Comparison of ENCODE assay signal across 19 mouse cellular contexts in genomic region chr10:80390697-80391096, GRCm38 (mm10). TPM values are rescaled to one million over a fixed set of nuclear protein-coding genes. Genes with fewer than 3 reads are reported as not detected.
DNase-seq lines count a peak whose midpoint lies in the region; ATAC-seq and TF ChIP-seq lines count a peak whose summit lies in the region.
"Had no signal": no experiment of that assay in that cellular context is flagged by ENCODE, and none has a peak within 500 bp of the region (broad histone marks: within the 10 kb centered on the region; RNA-seq: fewer than 3 reads in every experiment).

No protein-coding gene starts in this region.

- no peak for ATAC-seq in intestine, embryonic 16.5 days
- no peak for ATAC-seq in intestine, embryonic 15.5 days
- no peak for ATAC-seq in kidney, embryonic 16.5 days (ENCODE audit: low FRiP score, low TSS enrichment)
- no peak for ATAC-seq in liver, embryonic 12.5 days
- ATAC-seq in liver, postnatal 0 days = no peak
- ATAC-seq in intestine, postnatal 0 days = no peak
- ATAC-seq: forebrain, postnatal 0 days had no signal

- H3K36me3 ChIP-seq in intestine, embryonic 16.5 days (ENCODE audit: control insufficient read depth, insufficient read depth, low read length) = peaks cover 38% of the 10 kb centered on the region
- peaks cover 38% of the 10 kb centered on the region for H3K36me3 ChIP-seq in intestine, embryonic 15.5 days
- H3K36me3 ChIP-seq in kidney, embryonic 16.5 days (ENCODE audit: insufficient read depth, low read length) = peaks cover 52% of the 10 kb centered on the region
- H3K36me3 ChIP-seq in liver, embryonic 12.5 days = peaks cover 60% of the 10 kb centered on the region
- H3K36me3 ChIP-seq in liver, postnatal 0 days (replicated peaks; ENCODE audit: insufficient read depth, low read length) = peaks cover 42% of the 10 kb centered on the region
- peaks cover 34% of the 10 kb centered on the region for H3K36me3 ChIP-seq in intestine, postnatal 0 days (ENCODE audit: control insufficient read depth, insufficient read depth)

- no peak overlapping the region for H3K9ac ChIP-seq in intestine, embryonic 16.5 days (ENCODE audit: low read depth, low read length)
- no peak overlapping the region for H3K9ac ChIP-seq in intestine, embryonic 15.5 days
- no peak overlapping the region for H3K9ac ChIP-seq in kidney, embryonic 16.5 days (replicated peaks; ENCODE audit: low read length)
- H3K9ac ChIP-seq in liver, embryonic 12.5 days = no peak overlapping the region
- no peak overlapping the region for H3K9ac ChIP-seq in liver, postnatal 0 days (replicated peaks)
- H3K9ac ChIP-seq in intestine, postnatal 0 days (ENCODE audit: low read depth, low read length) = no peak overlapping the region
- H3K9ac ChIP-seq: embryonic facial prominence, embryonic 12.5 days; forebrain, postnatal 0 days; heart, embryonic 15.5 days; hindbrain, embryonic 14.5 days had no signal

- WGBS in intestine, embryonic 16.5 days = 73% methylated on average over 9 of the region's 9 CpGs
- WGBS in intestine, embryonic 15.5 days = 65% methylated on average over 9 of the region's 9 CpGs
- 79% methylated on average over 9 of the region's 9 CpGs for WGBS in kidney, embryonic 16.5 days
- WGBS in liver, embryonic 12.5 days (ENCODE audit: insufficient replicate concordance) = 84% methylated on average over 9 of the region's 9 CpGs
- 78% methylated on average over 9 of the region's 9 CpGs for WGBS in liver, postnatal 0 days (ENCODE audit: insufficient replicate concordance)
- WGBS in intestine, postnatal 0 days = 41% methylated on average over 9 of the region's 9 CpGs

- H3K4me2 ChIP-seq in intestine, embryonic 16.5 days (ENCODE audit: low read depth, low read length) = no peak overlapping the region
- no peak overlapping the region for H3K4me2 ChIP-seq in intestine, embryonic 15.5 days (replicated peaks)
- no peak overlapping the region for H3K4me2 ChIP-seq in kidney, embryonic 16.5 days (replicated peaks; ENCODE audit: low read depth, low read length)
- no peak overlapping the region for H3K4me2 ChIP-seq in liver, embryonic 12.5 days
- H3K4me2 ChIP-seq in liver, postnatal 0 days (ENCODE audit: low read depth, low read length) = no peak overlapping the region
- no peak overlapping the region for H3K4me2 ChIP-seq in intestine, postnatal 0 days (replicated peaks; ENCODE audit: low read depth)
- H3K4me2 ChIP-seq: embryonic facial prominence, embryonic 12.5 days; heart, embryonic 15.5 days; hindbrain, embryonic 14.5 days had no signal

- peaks cover 19% of the 10 kb centered on the region for H3K4me1 ChIP-seq in intestine, embryonic 16.5 days (ENCODE audit: control insufficient read depth, insufficient read depth, low read length)
- peaks cover 12% of the 10 kb centered on the region for H3K4me1 ChIP-seq in intestine, embryonic 15.5 days (replicated peaks)
- peaks cover 10% of the 10 kb centered on the region for H3K4me1 ChIP-seq in kidney, embryonic 16.5 days (ENCODE audit: insufficient read depth, low read length)
- H3K4me1 ChIP-seq in liver, embryonic 12.5 days = peaks cover 55% of the 10 kb centered on the region
- H3K4me1 ChIP-seq in liver, postnatal 0 days (ENCODE audit: insufficient read depth) = peaks cover 28% of the 10 kb centered on the region
- 0 out of 2 replicates have a peak, but pooled peaks cover 4% of the 10 kb centered on the region for H3K4me1 ChIP-seq in intestine, postnatal 0 days (replicated peaks; ENCODE audit: control insufficient read depth, insufficient read depth, low read length)

- TF ChIP-seq EP300 in liver, postnatal 0 days (IDR thresholded peaks at IDR 0.05; ENCODE audit: low read depth) = no peak

- no peak for TF ChIP-seq CTCF in liver, postnatal 0 days (IDR thresholded peaks at IDR 0.05; ENCODE audit: low read depth)
- TF ChIP-seq CTCF in intestine, postnatal 0 days (IDR thresholded peaks at IDR 0.05; ENCODE audit: low read depth) = no peak

- H3K4me3 ChIP-seq in intestine, embryonic 16.5 days (ENCODE audit: low read length) = no peak overlapping the region
- H3K4me3 ChIP-seq in intestine, embryonic 15.5 days (replicated peaks) = no peak overlapping the region
- H3K4me3 ChIP-seq in kidney, embryonic 16.5 days (ENCODE audit: low read length) = no peak overlapping the region
- no peak overlapping the region for H3K4me3 ChIP-seq in liver, embryonic 12.5 days
- H3K4me3 ChIP-seq in liver, postnatal 0 days (ENCODE audit: low read depth, low read length) = no peak overlapping the region
- H3K4me3 ChIP-seq in intestine, postnatal 0 days (ENCODE audit: low read depth, low read length) = no peak overlapping the region
- H3K4me3 ChIP-seq: embryonic facial prominence, embryonic 12.5 days; heart, adult 2 months; heart, embryonic 15.5 days had no signal

- peak; percentile 68 for DNase-seq in kidney, adult 9 months
- no peak for DNase-seq in liver, postnatal 0 days
- DNase-seq: adrenal gland, postnatal 10 days; cerebellum, adult 11 months; cerebellum, adult 8-10 months; cerebellum, postnatal 14 days; forebrain, postnatal 0 days; gastrocnemius, postnatal 14 days; heart, adult 2 months; heart, postnatal 14 days had no signal

- peak overlapping the region; percentile 45 for H3K27ac ChIP-seq in intestine, embryonic 16.5 days (ENCODE audit: low read length)
- H3K27ac ChIP-seq in intestine, embryonic 15.5 days = no peak overlapping the region
- no peak overlapping the region for H3K27ac ChIP-seq in kidney, embryonic 16.5 days (ENCODE audit: low read length)
- H3K27ac ChIP-seq in liver, embryonic 12.5 days = peak overlapping the region; percentile 50; the same call in 1 of the 2 replicates
- no peak overlapping the region for H3K27ac ChIP-seq in liver, postnatal 0 days (ENCODE audit: low read depth)
- peak overlapping the region; percentile 66 for H3K27ac ChIP-seq in intestine, postnatal 0 days (ENCODE audit: low read depth, low read length)
- H3K27ac ChIP-seq: embryonic facial prominence, embryonic 12.5 days; heart, adult 2 months; heart, embryonic 15.5 days; hindbrain, embryonic 14.5 days had no signal

- no peaks in the 10 kb centered on the region for H3K27me3 ChIP-seq in intestine, embryonic 16.5 days (replicated peaks; ENCODE audit: control insufficient read depth, insufficient read depth, low read length)
- H3K27me3 ChIP-seq in intestine, embryonic 15.5 days (replicated peaks) = no peaks in the 10 kb centered on the region
- H3K27me3 ChIP-seq in kidney, embryonic 16.5 days (ENCODE audit: insufficient read depth, low read length) = no peaks in the 10 kb centered on the region
- 0 out of 2 replicates have a peak, but pooled peaks cover 8% of the 10 kb centered on the region for H3K27me3 ChIP-seq in liver, embryonic 12.5 days (replicated peaks)
- peaks cover 10% of the 10 kb centered on the region; the same call in 1 of the 2 replicates for H3K27me3 ChIP-seq in liver, postnatal 0 days (ENCODE audit: insufficient read depth, low read length)
- H3K27me3 ChIP-seq in intestine, postnatal 0 days (replicated peaks; ENCODE audit: control insufficient read depth, insufficient read depth, low read length) = no peaks in the 10 kb centered on the region
- H3K27me3 ChIP-seq: embryonic facial prominence, embryonic 12.5 days; heart, embryonic 15.5 days had no signal

- no peaks in the 10 kb centered on the region for H3K9me3 ChIP-seq in intestine, embryonic 16.5 days (ENCODE audit: control insufficient read depth, low read length)
- H3K9me3 ChIP-seq in intestine, embryonic 15.5 days = no peaks in the 10 kb centered on the region
- H3K9me3 ChIP-seq in kidney, embryonic 16.5 days (ENCODE audit: low read length) = no peaks in the 10 kb centered on the region
- H3K9me3 ChIP-seq in liver, embryonic 12.5 days (replicated peaks) = no peaks in the 10 kb centered on the region
- no peaks in the 10 kb centered on the region for H3K9me3 ChIP-seq in liver, postnatal 0 days (ENCODE audit: low read length)
- no peaks in the 10 kb centered on the region for H3K9me3 ChIP-seq in intestine, postnatal 0 days (ENCODE audit: control insufficient read depth)
- H3K9me3 ChIP-seq: embryonic facial prominence, embryonic 12.5 days; heart, embryonic 15.5 days had no signal

RNA-seq across cellular contexts. Expression of gene Mex3d, which starts 3.2 kb away (rescaled TPM):
- polyA plus RNA-seq in intestine, embryonic 16.5 days (2015; fragmentation: Nextera tagmentation; extraction: Ambion mirVana) = 1.9 and 2.7 TPM in 2 replicates
- 5.5 and 6.9 TPM in 2 replicates for polyA plus RNA-seq in intestine, embryonic 15.5 days (2015; fragmentation: Nextera tagmentation; extraction: Ambion mirVana)
- 3.8 and 5.1 TPM in 2 replicates for polyA plus RNA-seq in kidney, embryonic 16.5 days (2015; fragmentation: Nextera tagmentation; extraction: Ambion mirVana)
- polyA plus RNA-seq in liver, embryonic 12.5 days (2016; fragmentation: Nextera tagmentation; extraction: Ambion mirVana) = 2.1 TPM in 2 replicates
- polyA plus RNA-seq in liver, postnatal 0 days (2015; fragmentation: Nextera tagmentation; extraction: Ambion mirVana) = 0.72 and 0.99 TPM in 2 replicates
- 3.2 and 4.2 TPM in 2 replicates for polyA plus RNA-seq in intestine, postnatal 0 days (2015; fragmentation: Nextera tagmentation; extraction: Ambion mirVana)

RNA-seq across cellular contexts. Expression of gene Mbd3, which starts 8.7 kb away (rescaled TPM):
- polyA plus RNA-seq in intestine, embryonic 16.5 days (2015; fragmentation: Nextera tagmentation; extraction: Ambion mirVana) = 133 and 144 TPM in 2 replicates
- polyA plus RNA-seq in intestine, embryonic 15.5 days (2015; fragmentation: Nextera tagmentation; extraction: Ambion mirVana) = 180 and 201 TPM in 2 replicates
- polyA plus RNA-seq in kidney, embryonic 16.5 days (2015; fragmentation: Nextera tagmentation; extraction: Ambion mirVana) = 266 and 277 TPM in 2 replicates
- polyA plus RNA-seq in liver, embryonic 12.5 days (2016; fragmentation: Nextera tagmentation; extraction: Ambion mirVana) = 134 and 140 TPM in 2 replicates
- polyA plus RNA-seq in liver, postnatal 0 days (2015; fragmentation: Nextera tagmentation; extraction: Ambion mirVana) = 33.4 and 33.5 TPM in 2 replicates
- polyA plus RNA-seq in intestine, postnatal 0 days (2015; fragmentation: Nextera tagmentation; extraction: Ambion mirVana) = 48.0 and 51.0 TPM in 2 replicates

RNA-seq across cellular contexts. Expression of gene Uqcr11, which starts 15.9 kb away (rescaled TPM):
- polyA plus RNA-seq in intestine, embryonic 16.5 days (2015; fragmentation: Nextera tagmentation; extraction: Ambion mirVana) = 1,179 and 1,252 TPM in 2 replicates
- 890 and 1,161 TPM in 2 replicates for polyA plus RNA-seq in intestine, embryonic 15.5 days (2015; fragmentation: Nextera tagmentation; extraction: Ambion mirVana)
- 840 and 906 TPM in 2 replicates for polyA plus RNA-seq in kidney, embryonic 16.5 days (2015; fragmentation: Nextera tagmentation; extraction: Ambion mirVana)
- 594 and 628 TPM in 2 replicates for polyA plus RNA-seq in liver, embryonic 12.5 days (2016; fragmentation: Nextera tagmentation; extraction: Ambion mirVana)
- polyA plus RNA-seq in liver, postnatal 0 days (2015; fragmentation: Nextera tagmentation; extraction: Ambion mirVana) = 753 and 771 TPM in 2 replicates
- 1,032 and 1,082 TPM in 2 replicates for polyA plus RNA-seq in intestine, postnatal 0 days (2015; fragmentation: Nextera tagmentation; extraction: Ambion mirVana)

RNA-seq across cellular contexts. Expression of gene Plk5, which starts 34.4 kb away (rescaled TPM):
- polyA plus RNA-seq in intestine, embryonic 16.5 days (2015; fragmentation: Nextera tagmentation; extraction: Ambion mirVana) = 0.39 and 0.64 TPM in 2 replicates
- polyA plus RNA-seq in intestine, embryonic 15.5 days (2015; fragmentation: Nextera tagmentation; extraction: Ambion mirVana) = 0.32 and 0.63 TPM in 2 replicates
- 0.97 and 1.2 TPM in 2 replicates for polyA plus RNA-seq in kidney, embryonic 16.5 days (2015; fragmentation: Nextera tagmentation; extraction: Ambion mirVana)
- polyA plus RNA-seq in liver, embryonic 12.5 days (2016; fragmentation: Nextera tagmentation; extraction: Ambion mirVana) = 0.06 and 0.10 TPM in 2 replicates
- polyA plus RNA-seq in liver, postnatal 0 days (2015; fragmentation: Nextera tagmentation; extraction: Ambion mirVana) = 0.08 and 0.20 TPM in 2 replicates
- 0.09 and 0.20 TPM in 2 replicates for polyA plus RNA-seq in intestine, postnatal 0 days (2015; fragmentation: Nextera tagmentation; extraction: Ambion mirVana)
- polyA plus RNA-seq: heart, embryonic 11.5 days had no signal

RNA-seq across cellular contexts. Expression of gene Adamtsl5, which starts 42.5 kb away (rescaled TPM):
- 28.2 and 37.2 TPM in 2 replicates for polyA plus RNA-seq in intestine, embryonic 16.5 days (2015; fragmentation: Nextera tagmentation; extraction: Ambion mirVana)
- 19.3 and 20.4 TPM in 2 replicates for polyA plus RNA-seq in intestine, embryonic 15.5 days (2015; fragmentation: Nextera tagmentation; extraction: Ambion mirVana)
- 4.8 and 5.4 TPM in 2 replicates for polyA plus RNA-seq in kidney, embryonic 16.5 days (2015; fragmentation: Nextera tagmentation; extraction: Ambion mirVana)
- 2.4 and 2.9 TPM in 2 replicates for polyA plus RNA-seq in liver, embryonic 12.5 days (2016; fragmentation: Nextera tagmentation; extraction: Ambion mirVana)
- polyA plus RNA-seq in liver, postnatal 0 days (2015; fragmentation: Nextera tagmentation; extraction: Ambion mirVana) = 1.5 and 1.8 TPM in 2 replicates
- 46.7 and 50.4 TPM in 2 replicates for polyA plus RNA-seq in intestine, postnatal 0 days (2015; fragmentation: Nextera tagmentation; extraction: Ambion mirVana)

Comparison
In these comparisons a context has a peak if more than half of its experiments do, and no peak if none do; other contexts are left out.
1. H3K27ac ChIP-seq: peak in intestine, embryonic 16.5 days (single experiment), liver, embryonic 12.5 days (single experiment) and intestine, postnatal 0 days (single experiment); none in intestine, embryonic 15.5 days (single experiment), kidney, embryonic 16.5 days (single experiment) and liver, postnatal 0 days (single experiment).